11 mouse cellular contexts compared by ENCODE assay signal in the genomic region with DNA sequence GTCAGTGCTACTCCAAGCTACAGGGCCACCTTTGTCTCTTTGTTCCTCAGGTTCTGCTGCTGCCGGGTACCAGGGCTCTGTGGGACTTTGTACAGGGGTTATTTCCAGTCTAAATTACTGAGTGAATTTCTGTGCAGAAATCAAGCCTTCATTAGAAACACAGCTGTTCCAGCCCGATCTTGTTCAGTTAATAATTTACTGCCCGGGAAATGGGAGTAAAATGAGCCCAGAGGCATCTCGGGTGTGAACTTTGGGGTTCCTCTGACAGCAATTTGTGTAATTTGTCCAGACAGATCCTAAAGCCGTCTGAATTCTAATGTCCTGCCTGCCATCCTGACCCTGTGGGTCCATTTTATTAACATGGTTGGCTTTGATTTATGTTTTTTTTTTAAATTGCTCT. TPM values are rescaled to one million over a fixed set of nuclear protein-coding genes. Genes with fewer than 3 reads are reported as not detected.
DNase-seq lines count a peak whose midpoint lies in the region; ATAC-seq and TF ChIP-seq lines count a peak whose summit lies in the region.
"Had no signal": no experiment of that assay in that cellular context is flagged by ENCODE, and none has a peak within 500 bp of the region (broad histone marks: within the 10 kb centered on the region; RNA-seq: fewer than 3 reads in every experiment).

No protein-coding gene starts in this region.

- no peak for TF ChIP-seq CTCF in forebrain, postnatal 0 days (IDR thresholded peaks at IDR 0.05; ENCODE audit: low read depth)

- peak overlapping the region; percentile 50; the same call in 1 of the 2 replicates for H3K27ac ChIP-seq in hindbrain, embryonic 12.5 days
- no peak overlapping the region for H3K27ac ChIP-seq in hindbrain, embryonic 11.5 days (ENCODE audit: low read depth, low read length)
- H3K27ac ChIP-seq in forebrain, postnatal 0 days (ENCODE audit: low read depth, low read length): peak overlapping the region; percentile 50
- H3K27ac ChIP-seq in limb, embryonic 13.5 days: peak overlapping the region; percentile 16; the same call in 1 of the 2 replicates
- H3K27ac ChIP-seq: gastrocnemius, adult 2 months; liver, embryonic 14.5 days; macrophage had no signal

- no peak for DNase-seq in hindbrain, embryonic 11.5 days (ENCODE audit: low spot score)
- DNase-seq in forebrain, postnatal 0 days: no peak
- DNase-seq in kidney, adult 9 months: peak; percentile 87
- no peak for DNase-seq in layer of hippocampus, adult 9-10 months (ENCODE audit: low spot score)
- DNase-seq: cerebellum, adult 9-11 months; gastrocnemius, adult 2 months had no signal

- no peak overlapping the region for H3K4me2 ChIP-seq in hindbrain, embryonic 12.5 days (replicated peaks)
- no peak overlapping the region for H3K4me2 ChIP-seq in hindbrain, embryonic 11.5 days (replicated peaks; ENCODE audit: low read depth, low read length)
- H3K4me2 ChIP-seq in forebrain, postnatal 0 days (ENCODE audit: low read depth): no peak overlapping the region
- H3K4me2 ChIP-seq in limb, embryonic 13.5 days (replicated peaks): 0 out of 2 replicates have a peak overlapping the region, but pooled peaks have one; percentile 4

- no peaks in the 10 kb centered on the region for H3K27me3 ChIP-seq in hindbrain, embryonic 12.5 days
- H3K27me3 ChIP-seq in hindbrain, embryonic 11.5 days (ENCODE audit: control insufficient read depth, insufficient read depth, low read length): no peaks in the 10 kb centered on the region
- H3K27me3 ChIP-seq in forebrain, postnatal 0 days (ENCODE audit: insufficient read depth, low read length): no peaks in the 10 kb centered on the region
- no peaks in the 10 kb centered on the region for H3K27me3 ChIP-seq in limb, embryonic 13.5 days

- H3K9me3 ChIP-seq in hindbrain, embryonic 12.5 days (replicated peaks): no peaks in the 10 kb centered on the region
- H3K9me3 ChIP-seq in hindbrain, embryonic 11.5 days (ENCODE audit: control insufficient read depth, low read length): no peaks in the 10 kb centered on the region
- H3K9me3 ChIP-seq in forebrain, postnatal 0 days (ENCODE audit: low read length): no peaks in the 10 kb centered on the region
- H3K9me3 ChIP-seq in limb, embryonic 13.5 days: no peaks in the 10 kb centered on the region

- peaks cover 9% of the 10 kb centered on the region; the same call in 1 of the 2 replicates for H3K4me1 ChIP-seq in hindbrain, embryonic 12.5 days
- H3K4me1 ChIP-seq in hindbrain, embryonic 11.5 days (replicated peaks; ENCODE audit: control insufficient read depth, insufficient read depth, low read length): peaks cover 2% of the 10 kb centered on the region; the same call in 1 of the 2 replicates
- 0 out of 2 replicates have a peak, but pooled peaks cover 4% of the 10 kb centered on the region for H3K4me1 ChIP-seq in forebrain, postnatal 0 days (ENCODE audit: insufficient read depth)
- H3K4me1 ChIP-seq in limb, embryonic 13.5 days: peaks cover 17% of the 10 kb centered on the region

- ATAC-seq in hindbrain, embryonic 12.5 days (ENCODE audit: low FRiP score): no peak
- ATAC-seq in hindbrain, embryonic 11.5 days (ENCODE audit: low FRiP score): no peak
- ATAC-seq in forebrain, postnatal 0 days: no peak
- no peak for ATAC-seq in limb, embryonic 13.5 days (ENCODE audit: low FRiP score, low read depth)
- ATAC-seq in erythroblast, adult 5-6 weeks (replicated peaks; ENCODE audit: low FRiP score, poor library complexity, severe bottlenecking): no peak

- no peaks in the 10 kb centered on the region for H3K36me3 ChIP-seq in hindbrain, embryonic 12.5 days
- no peaks in the 10 kb centered on the region for H3K36me3 ChIP-seq in hindbrain, embryonic 11.5 days (ENCODE audit: control insufficient read depth, insufficient read depth, low read length)
- H3K36me3 ChIP-seq in forebrain, postnatal 0 days (ENCODE audit: insufficient read depth): no peaks in the 10 kb centered on the region
- no peaks in the 10 kb centered on the region for H3K36me3 ChIP-seq in limb, embryonic 13.5 days

- H3K9ac ChIP-seq in hindbrain, embryonic 12.5 days: no peak overlapping the region
- no peak overlapping the region for H3K9ac ChIP-seq in hindbrain, embryonic 11.5 days (ENCODE audit: low read depth, low read length)
- H3K9ac ChIP-seq in forebrain, postnatal 0 days: no peak overlapping the region
- H3K9ac ChIP-seq in limb, embryonic 13.5 days: no peak overlapping the region
- H3K9ac ChIP-seq: liver, embryonic 14.5 days had no signal

- no peak overlapping the region for H3K4me3 ChIP-seq in hindbrain, embryonic 12.5 days
- H3K4me3 ChIP-seq in hindbrain, embryonic 11.5 days (ENCODE audit: low read depth, low read length): no peak overlapping the region
- no peak overlapping the region for H3K4me3 ChIP-seq in forebrain, postnatal 0 days (ENCODE audit: low read depth, low read length)
- no peak overlapping the region for H3K4me3 ChIP-seq in limb, embryonic 13.5 days
- H3K4me3 ChIP-seq: gastrocnemius, adult 2 months had no signal

- WGBS in hindbrain, embryonic 12.5 days: 32% methylated on average over 5 of the region's 5 CpGs
- WGBS in hindbrain, embryonic 11.5 days: 54% methylated on average over 5 of the region's 5 CpGs
- 57% methylated on average over 5 of the region's 5 CpGs for WGBS in forebrain, postnatal 0 days
- WGBS in limb, embryonic 13.5 days: 13% methylated on average over 5 of the region's 5 CpGs

RNA-seq across cellular contexts. Expression of a gene that starts 28.6 kb away (rescaled TPM):
- 41.8 and 50.0 TPM in 2 replicates for polyA plus RNA-seq in hindbrain, embryonic 12.5 days (2016; fragmentation: Nextera tagmentation; extraction: Ambion mirVana)
- polyA plus RNA-seq in hindbrain, embryonic 11.5 days (2014; fragmentation: Nextera tagmentation; extraction: Ambion mirVana): 37.0 and 39.9 TPM in 2 replicates
- total RNA-seq in forebrain, postnatal 0 days (2014; rRNA removed): 26.5 and 33.3 TPM in 2 replicates
- polyA plus RNA-seq in forebrain, postnatal 0 days (2015; fragmentation: Nextera tagmentation; extraction: Ambion mirVana): 18.8 and 25.0 TPM in 2 replicates
- polyA plus RNA-seq in limb, embryonic 13.5 days (2015; fragmentation: Nextera tagmentation; extraction: Ambion mirVana): 47.4 and 47.9 TPM in 2 replicates
- 32.0 and 32.9 TPM in 2 replicates for total RNA-seq in erythroblast, adult 5-6 weeks (2015; ENCODE audit: low replicate concordance)
- 47.7 and 77.6 TPM in 2 replicates for total RNA-seq in erythroblast, adult 5-6 weeks (2017; ENCODE audit: low replicate concordance)

RNA-seq across cellular contexts. Expression of a gene that starts 38.7 kb away (rescaled TPM):
- 11.6 and 12.1 TPM in 2 replicates for polyA plus RNA-seq in hindbrain, embryonic 12.5 days (2016; fragmentation: Nextera tagmentation; extraction: Ambion mirVana)
- 14.1 and 14.2 TPM in 2 replicates for polyA plus RNA-seq in hindbrain, embryonic 11.5 days (2014; fragmentation: Nextera tagmentation; extraction: Ambion mirVana)
- total RNA-seq in forebrain, postnatal 0 days (2014; rRNA removed): 22.5 and 28.3 TPM in 2 replicates
- 13.4 and 15.7 TPM in 2 replicates for polyA plus RNA-seq in forebrain, postnatal 0 days (2015; fragmentation: Nextera tagmentation; extraction: Ambion mirVana)
- 2.0 and 2.2 TPM in 2 replicates for polyA plus RNA-seq in limb, embryonic 13.5 days (2015; fragmentation: Nextera tagmentation; extraction: Ambion mirVana)
- not detected in 2 replicates for total RNA-seq in erythroblast, adult 5-6 weeks (2015; ENCODE audit: low replicate concordance)
- 0.85 and 1.5 TPM in 2 replicates for total RNA-seq in erythroblast, adult 5-6 weeks (2017; ENCODE audit: low replicate concordance)
